Mouse (Mus musculus): ENCODE data around the gene Klhl7.

- TF ChIP-seq CTCF (IDR thresholded peaks at IDR 0.05; ENCODE audit: borderline replicate concordance, insufficient read depth, low read length) (no peak), POLR2A (IDR thresholded peaks at IDR 0.05; ENCODE audit: low read depth, low read length) (no peak)
These were observed 456 bp downstream of the Klhl7 start for GRCm38 (mm10) chr5:24100810-24101311.

All from embryonic fibroblast, embryonic 13.5 days (primary cell).